20 mouse cellular contexts compared by ENCODE assay signal in genomic region chr19:48301300-48301699, GRCm38 (mm10).
DNase-seq lines count a peak whose midpoint lies in the region; ATAC-seq lines count a peak whose summit lies in the region.
"Had no signal": no experiment of that assay in that cellular context is flagged by ENCODE, and none has a peak within 500 bp of the region (broad histone marks: within the 10 kb centered on the region; RNA-seq: fewer than 3 reads in every experiment).

No protein-coding gene starts in this region.

- H3K4me2 ChIP-seq in hindbrain, embryonic 14.5 days (replicated peaks) = peak overlapping the region; percentile 11; the same call in 1 of the 2 replicates
- no peak overlapping the region for H3K4me2 ChIP-seq in hindbrain, embryonic 11.5 days (replicated peaks; ENCODE audit: low read depth, low read length)
- H3K4me2 ChIP-seq in midbrain, embryonic 12.5 days (replicated peaks) = peak overlapping the region; percentile 29; the same call in 1 of the 2 replicates
- no peak overlapping the region for H3K4me2 ChIP-seq in midbrain, embryonic 14.5 days (ENCODE audit: low read length)
- H3K4me2 ChIP-seq: heart, embryonic 11.5 days; lung, embryonic 14.5 days had no signal

- H3K27ac ChIP-seq in hindbrain, embryonic 14.5 days = peak overlapping the region; percentile 52; the same call in 1 of the 2 replicates
- no peak overlapping the region for H3K27ac ChIP-seq in hindbrain, embryonic 11.5 days (ENCODE audit: low read depth, low read length)
- H3K27ac ChIP-seq in midbrain, embryonic 12.5 days (replicated peaks) = peak overlapping the region; percentile 65
- H3K27ac ChIP-seq in midbrain, embryonic 10.5 days (replicated peaks) = no peak overlapping the region
- peak overlapping the region; percentile 27; the same call in 1 of the 2 replicates for H3K27ac ChIP-seq in midbrain, embryonic 14.5 days (replicated peaks; ENCODE audit: low read depth, low read length)
- H3K27ac ChIP-seq: left cerebral cortex, adult 2 months; liver, embryonic 14.5 days; stomach, postnatal 0 days had no signal

- WGBS in hindbrain, embryonic 14.5 days = 30% methylated on average over 3 of the region's 3 CpGs
- WGBS in hindbrain, embryonic 11.5 days = 50% methylated on average over 3 of the region's 3 CpGs
- 33% methylated on average over 3 of the region's 3 CpGs for WGBS in midbrain, embryonic 12.5 days
- WGBS in midbrain, embryonic 10.5 days = 58% methylated on average over 3 of the region's 3 CpGs
- WGBS in midbrain, embryonic 14.5 days = 27% methylated on average over 3 of the region's 3 CpGs

- no peak for DNase-seq in hindbrain, embryonic 14.5 days (ENCODE audit: low spot score)
- no peak for DNase-seq in hindbrain, embryonic 11.5 days (ENCODE audit: low spot score)
- DNase-seq in midbrain, embryonic 10.5 days (ENCODE audit: low spot score) = no peak
- DNase-seq in midbrain, embryonic 14.5 days = peak; percentile 50
- DNase-seq in spleen, postnatal 10 days (ENCODE audit: low spot score in 2 of 2) = no peak
- DNase-seq: adrenal gland, postnatal 10 days; cerebellum, adult 8-10 months; cerebellum, postnatal 36 days; heart, adult 11 months; kidney, adult 2 months; kidney, postnatal 10 days; lung, embryonic 14.5 days; thymus, adult 2 months; thymus, postnatal 4 days had no signal

- no peaks in the 10 kb centered on the region for H3K27me3 ChIP-seq in hindbrain, embryonic 14.5 days (ENCODE audit: control insufficient read depth, insufficient read depth, low read length)
- no peaks in the 10 kb centered on the region for H3K27me3 ChIP-seq in hindbrain, embryonic 11.5 days (ENCODE audit: control insufficient read depth, insufficient read depth, low read length)
- no peaks in the 10 kb centered on the region for H3K27me3 ChIP-seq in midbrain, embryonic 12.5 days
- H3K27me3 ChIP-seq in midbrain, embryonic 10.5 days (ENCODE audit: low read depth, poor library complexity, severe bottlenecking) = no peaks in the 10 kb centered on the region
- H3K27me3 ChIP-seq in midbrain, embryonic 14.5 days (ENCODE audit: control insufficient read depth, insufficient read depth, low read length) = no peaks in the 10 kb centered on the region

- ATAC-seq in hindbrain, embryonic 14.5 days (ENCODE audit: low FRiP score) = no peak
- no peak for ATAC-seq in hindbrain, embryonic 11.5 days (ENCODE audit: low FRiP score)
- ATAC-seq in midbrain, embryonic 12.5 days (ENCODE audit: low FRiP score, low read depth) = no peak
- peak; percentile 50; the same call in 1 of the 2 replicates for ATAC-seq in midbrain, embryonic 14.5 days (ENCODE audit: low FRiP score, low TSS enrichment)
- no peak for ATAC-seq in granulocyte monocyte progenitor cell, adult 5-6 weeks (replicated peaks; ENCODE audit: poor library complexity, severe bottlenecking)

- H3K9ac ChIP-seq in hindbrain, embryonic 14.5 days = 0 out of 2 replicates have a peak overlapping the region, but pooled peaks have one; percentile 44
- no peak overlapping the region for H3K9ac ChIP-seq in hindbrain, embryonic 11.5 days (ENCODE audit: low read depth, low read length)
- no peak overlapping the region for H3K9ac ChIP-seq in midbrain, embryonic 12.5 days (replicated peaks)
- no peak overlapping the region for H3K9ac ChIP-seq in midbrain, embryonic 14.5 days (replicated peaks; ENCODE audit: low read length)
- H3K9ac ChIP-seq: liver, embryonic 14.5 days; lung, embryonic 14.5 days had no signal

- no peak overlapping the region for H3K4me3 ChIP-seq in hindbrain, embryonic 14.5 days (replicated peaks; ENCODE audit: low read length)
- no peak overlapping the region for H3K4me3 ChIP-seq in hindbrain, embryonic 11.5 days (ENCODE audit: low read depth, low read length)
- H3K4me3 ChIP-seq in midbrain, embryonic 12.5 days = no peak overlapping the region
- H3K4me3 ChIP-seq in midbrain, embryonic 10.5 days = no peak overlapping the region
- H3K4me3 ChIP-seq in midbrain, embryonic 14.5 days (replicated peaks; ENCODE audit: low read depth, low read length) = no peak overlapping the region
- H3K4me3 ChIP-seq: left cerebral cortex, adult 2 months had no signal

- H3K4me1 ChIP-seq in hindbrain, embryonic 14.5 days (replicated peaks; ENCODE audit: control insufficient read depth, insufficient read depth, low read length) = peaks cover 13% of the 10 kb centered on the region
- H3K4me1 ChIP-seq in hindbrain, embryonic 11.5 days (replicated peaks; ENCODE audit: control insufficient read depth, insufficient read depth, low read length) = peaks cover 2% of the 10 kb centered on the region; the same call in 1 of the 2 replicates
- H3K4me1 ChIP-seq in midbrain, embryonic 12.5 days = peaks cover 14% of the 10 kb centered on the region
- peaks cover 16% of the 10 kb centered on the region for H3K4me1 ChIP-seq in midbrain, embryonic 10.5 days
- peaks cover 18% of the 10 kb centered on the region for H3K4me1 ChIP-seq in midbrain, embryonic 14.5 days (ENCODE audit: control insufficient read depth, insufficient read depth, low read length)

- H3K36me3 ChIP-seq in hindbrain, embryonic 14.5 days (replicated peaks; ENCODE audit: control insufficient read depth, insufficient read depth) = no peaks in the 10 kb centered on the region
- H3K36me3 ChIP-seq in hindbrain, embryonic 11.5 days (ENCODE audit: control insufficient read depth, insufficient read depth, low read length) = no peaks in the 10 kb centered on the region
- H3K36me3 ChIP-seq in midbrain, embryonic 12.5 days = no peaks in the 10 kb centered on the region
- H3K36me3 ChIP-seq in midbrain, embryonic 10.5 days = no peaks in the 10 kb centered on the region
- H3K36me3 ChIP-seq in midbrain, embryonic 14.5 days (ENCODE audit: control insufficient read depth, insufficient read depth, low read length) = no peaks in the 10 kb centered on the region

- H3K9me3 ChIP-seq in hindbrain, embryonic 14.5 days (ENCODE audit: control insufficient read depth, low read length) = no peaks in the 10 kb centered on the region
- no peaks in the 10 kb centered on the region for H3K9me3 ChIP-seq in hindbrain, embryonic 11.5 days (ENCODE audit: control insufficient read depth, low read length)
- H3K9me3 ChIP-seq in midbrain, embryonic 12.5 days = no peaks in the 10 kb centered on the region
- H3K9me3 ChIP-seq in midbrain, embryonic 10.5 days (replicated peaks) = no peaks in the 10 kb centered on the region
- no peaks in the 10 kb centered on the region for H3K9me3 ChIP-seq in midbrain, embryonic 14.5 days (ENCODE audit: control insufficient read depth, low read length)

Comparison
In these comparisons a context has a peak if more than half of its experiments do, and no peak if none do; other contexts are left out.
1. H3K27ac ChIP-seq: peak in hindbrain, embryonic 14.5 days (single experiment), midbrain, embryonic 12.5 days (single experiment) and midbrain, embryonic 14.5 days (single experiment); none in hindbrain, embryonic 11.5 days (single experiment) and midbrain, embryonic 10.5 days (single experiment).
2. H3K4me2 ChIP-seq: peak in hindbrain, embryonic 14.5 days (single experiment) and midbrain, embryonic 12.5 days (single experiment); none in hindbrain, embryonic 11.5 days (single experiment) and midbrain, embryonic 14.5 days (single experiment).